Mouse (Mus musculus): ENCODE data around the gene Dscam.

DNA sequence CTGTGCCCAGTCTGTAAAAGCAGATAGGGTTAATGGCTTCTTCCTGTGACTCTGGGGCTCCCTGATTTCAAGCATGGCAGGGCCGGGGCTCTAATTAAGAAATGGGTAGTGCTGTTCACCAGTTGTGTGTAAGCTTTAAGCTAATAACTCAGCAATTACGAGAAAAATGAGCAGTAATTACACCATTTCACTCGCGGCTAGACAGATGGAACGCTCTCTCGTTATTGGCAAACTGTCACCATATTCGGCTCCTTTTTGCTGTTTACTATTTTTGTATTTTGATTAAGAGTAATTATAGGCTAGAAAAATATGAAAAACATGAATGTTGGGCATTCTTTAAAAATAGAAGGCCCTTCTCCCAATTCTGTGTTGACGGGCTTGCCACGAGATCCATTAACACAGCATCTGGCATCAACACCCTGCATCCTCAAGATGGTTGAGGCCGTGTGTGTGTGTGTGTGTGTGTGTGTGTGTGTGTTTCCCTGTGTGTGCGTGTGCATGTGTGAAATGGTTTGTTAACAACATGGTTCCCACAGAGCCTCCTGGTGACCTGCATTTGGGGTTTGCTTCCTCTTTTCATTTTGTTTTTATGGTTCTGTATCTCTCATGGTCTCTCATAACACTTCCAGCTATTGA lies 162.5 kb downstream of the Dscam start:
- no peak for TF ChIP-seq CTCF (IDR thresholded peaks at IDR 0.05; ENCODE audit: extremely low read depth, insufficient read length, insufficient replicate concordance, low read depth, low read length)
- no peak for TF ChIP-seq POLR2A (IDR thresholded peaks at IDR 0.05; ENCODE audit: low read depth, low read length)
